Mouse (Mus musculus) spleen, adult 10 weeks (tissue): ENCODE data around the gene 4930550C14Rik. TPM values are rescaled to one million over a fixed set of nuclear protein-coding genes. Genes with fewer than 3 reads are reported as not detected.

Experiments used
- polyA plus RNA-seq: library from polyadenylated mRNA; stranded (reverse); fragments of 350-450 nt; fragmentation: Illumina TruSeq; extraction: RNeasy Lipid Tissue Mini Kit (QIAGEN cat#74804); gene quantifications from one replicate; pipeline ENCODE4 v1.2.3, GENCODE M21; 2015; ENCODE audit warnings: low replicate concordance; ENCODE audit not compliant: insufficient read depth

4930550C14Rik gene
- 1.1 TPM for polyA plus RNA-seq

GRCm38 (mm10) chr9:53402291-53402711 lies at the start of gene 4930550C14Rik:
Gene 4930550C14Rik, plus strand, starts transcription at chr9:53402325.

GRCm38 (mm10) chr9:53383951-53384866 lies 17.9 kb upstream of the 4930550C14Rik start, which contains the start of gene Kdelc2:
Gene Kdelc2, plus strand, starts transcription at chr9:53384025.

Other genes starting within 250 kb of the 4930550C14Rik start
- gene Ddx10, start 154.3 kb upstream of the 4930550C14Rik start, polyA plus RNA-seq, result 45.6 TPM
- gene Exph5, start 100.7 kb upstream of the 4930550C14Rik start, polyA plus RNA-seq, result 0.11 TPM
- 9.8 TPM for gene Kdelc2, start 18.3 kb upstream of the 4930550C14Rik start, polyA plus RNA-seq
- gene Atm, start 134.4 kb downstream of the 4930550C14Rik start, polyA plus RNA-seq, result 36.4 TPM
- gene Npat, start 134.7 kb downstream of the 4930550C14Rik start, polyA plus RNA-seq, result 18.6 TPM
- gene Acat1, start 208.1 kb downstream of the 4930550C14Rik start, polyA plus RNA-seq, result 43.9 TPM